Mouse (Mus musculus) lung, embryonic 16.5 days (tissue): ENCODE measurements at regions not wholly inside any gene's neighbourhood (a gene's known extent, or its start where the extent isn't known, plus 50 kb on each side); places are given as distances from the start of the nearest gene placed in this dataset.

Source experiments
- ATAC-seq: fragments of 200-750 bp; cut with Nextera tagmentation; 2 replicates; pipeline ENCODE4 v1.8.0; 2017; ENCODE audit warnings: low read depth, mild to moderate bottlenecking, moderate library complexity
- H3K27ac ChIP-seq: fragments of 300-500 bp; sonication (generic); 2 replicates; pipeline ENCODE4 v1.5.1; 2014; ENCODE audit warnings: mild to moderate bottlenecking, control low read depth, low read length
- H3K27me3 ChIP-seq: fragments of 300-500 bp; sonication (generic); 2 replicates; pipeline ENCODE4 v1.6.1; 2014; ENCODE audit warnings: low read depth, low read length, mixed read lengths; ENCODE audit not compliant: control insufficient read depth, insufficient read depth
- H3K36me3 ChIP-seq: fragments of 300-500 bp; sonication (generic); 2 replicates; pipeline ENCODE4 v1.6.1; 2014; ENCODE audit warnings: low read length; ENCODE audit not compliant: control insufficient read depth, insufficient read depth
- H3K4me1 ChIP-seq: fragments of 300-500 bp; sonication (generic); replicated peaks from 2 replicates; pipeline ENCODE4 v1.6.1; 2014; ENCODE audit warnings: low read length, mixed read lengths; ENCODE audit not compliant: control insufficient read depth, insufficient read depth
- H3K4me2 ChIP-seq: fragments of 300-500 bp; sonication (generic); 2 replicates; pipeline ENCODE4 v1.6.1; 2014; ENCODE audit warnings: low read depth, low read length, control low read depth
- H3K4me3 ChIP-seq: fragments of 300-500 bp; sonication (generic); 2 replicates; pipeline ENCODE4 v1.5.1; 2014; ENCODE audit warnings: mild to moderate bottlenecking, low read length, control low read depth
- H3K9ac ChIP-seq: fragments of 300-500 bp; sonication (generic); 2 replicates; pipeline ENCODE4 v1.6.1; 2014; ENCODE audit warnings: low read length, control low read depth
- H3K9me3 ChIP-seq: fragments of 300-500 bp; sonication (generic); 2 replicates; pipeline ENCODE4 v1.6.1; 2016; ENCODE audit warnings: low read length; ENCODE audit not compliant: control insufficient read depth
- WGBS: fragments of 180-500 bp; shearing (Covaris S2); extraction: QIAGEN DNeasy Blood & Tissue Kit; methylation state at CpG from one replicate; pipeline ENCODE4 v1.1.7; 2014; 5-methylcytosine and 5-hydroxymethylcytosine counted together

GRCm38 (mm10) chr9:94239479-94240241 lies 298.2 kb downstream of the 1190002N15Rik start:
- Histone ChIP-seq H3K4me3 (no peak overlapping the region), H3K4me2 (no peak overlapping the region), H3K9ac (no peak overlapping the region), H3K4me1 (no peaks in the 10 kb centered on the region), H3K27me3 (no peaks in the 10 kb centered on the region), H3K27ac (no peak overlapping the region), H3K9me3 (no peaks in the 10 kb centered on the region), H3K36me3 (no peaks in the 10 kb centered on the region)
- 71% methylated on average over 8 of the region's 8 CpGs for WGBS
- ATAC-seq, result no peak

- Histone ChIP-seq H3K27me3 (no peaks in the 10 kb centered on the region), H3K4me1 (no peaks in the 10 kb centered on the region), H3K4me2 (no peak overlapping the region), H3K27ac (no peak overlapping the region), H3K36me3 (no peaks in the 10 kb centered on the region), H3K9ac (no peak overlapping the region), H3K9me3 (no peaks in the 10 kb centered on the region), H3K4me3 (no peak overlapping the region)
- ATAC-seq, result no peak
These were observed 299.3 kb downstream of the 1190002N15Rik start for GRCm38 (mm10) chr9:94238565-94238964.

- H3K4me1 ChIP-seq, result no peaks in the 10 kb centered on the region
- H3K9me3 ChIP-seq, result no peaks in the 10 kb centered on the region
- H3K9ac ChIP-seq, result no peak overlapping the region
- no peak overlapping the region for H3K4me3 ChIP-seq
- no peak overlapping the region for H3K27ac ChIP-seq
- H3K36me3 ChIP-seq, result no peaks in the 10 kb centered on the region
- H3K27me3 ChIP-seq, result no peaks in the 10 kb centered on the region
- H3K4me2 ChIP-seq, result no peak overlapping the region
- no peak for ATAC-seq
- WGBS, result 78% methylated on average over 2 of the region's 2 CpGs
These were observed 308.3 kb downstream of the 1190002N15Rik start for GRCm38 (mm10) chr9:94229537-94229936.

- Histone ChIP-seq H3K27me3 (no peaks in the 10 kb centered on the region), H3K4me1 (peaks cover 3% of the 10 kb centered on the region; the same call in 1 of the 2 replicates), H3K9ac (no peak overlapping the region), H3K4me2 (no peak overlapping the region), H3K27ac (no peak overlapping the region), H3K9me3 (no peaks in the 10 kb centered on the region), H3K4me3 (no peak overlapping the region), H3K36me3 (no peaks in the 10 kb centered on the region)
- ATAC-seq, result no peak
- 55% methylated on average over 2 of the region's 2 CpGs for WGBS
These were observed 318.8 kb downstream of the 1190002N15Rik start for GRCm38 (mm10) chr9:94219116-94219515.

GRCm38 (mm10) chr9:94216414-94217279 lies 321.2 kb downstream of the 1190002N15Rik start:
- H3K9me3 ChIP-seq, result no peaks in the 10 kb centered on the region
- peak; percentile 86 for ATAC-seq
- no peaks in the 10 kb centered on the region for H3K27me3 ChIP-seq
- H3K4me3 ChIP-seq, result no peak overlapping the region
- H3K36me3 ChIP-seq, result no peaks in the 10 kb centered on the region
- H3K27ac ChIP-seq, result no peak overlapping the region
- peaks cover 3% of the 10 kb centered on the region; the same call in 1 of the 2 replicates for H3K4me1 ChIP-seq
- 33% methylated on average over 8 of the region's 8 CpGs for WGBS
- no peak overlapping the region for H3K4me2 ChIP-seq
- no peak overlapping the region for H3K9ac ChIP-seq

GRCm38 (mm10) chr9:94210467-94211249 lies 327.2 kb downstream of the 1190002N15Rik start:
- Histone ChIP-seq H3K36me3 (no peaks in the 10 kb centered on the region), H3K27me3 (no peaks in the 10 kb centered on the region), H3K27ac (no peak overlapping the region), H3K4me2 (no peak overlapping the region), H3K9ac (no peak overlapping the region), H3K9me3 (no peaks in the 10 kb centered on the region), H3K4me1 (no peaks in the 10 kb centered on the region), H3K4me3 (no peak overlapping the region)
- 36% methylated on average over 9 of the region's 9 CpGs for WGBS
- no peak for ATAC-seq

- no peaks in the 10 kb centered on the region for H3K9me3 ChIP-seq
- H3K4me2 ChIP-seq, result no peak overlapping the region
- H3K36me3 ChIP-seq, result no peaks in the 10 kb centered on the region
- no peak overlapping the region for H3K4me3 ChIP-seq
- H3K9ac ChIP-seq, result no peak overlapping the region
- 87% methylated on average over 3 of the region's 3 CpGs for WGBS
- H3K4me1 ChIP-seq, result no peaks in the 10 kb centered on the region
- no peaks in the 10 kb centered on the region for H3K27me3 ChIP-seq
- no peak for ATAC-seq
- H3K27ac ChIP-seq, result no peak overlapping the region
These were observed 328.9 kb downstream of the 1190002N15Rik start for GRCm38 (mm10) chr9:94208987-94209386.

GRCm38 (mm10) chr9:94200892-94201291 lies 337.0 kb downstream of the 1190002N15Rik start:
- H3K27me3 ChIP-seq, result no peaks in the 10 kb centered on the region
- ATAC-seq, result no peak
- H3K27ac ChIP-seq, result no peak overlapping the region
- no peaks in the 10 kb centered on the region for H3K9me3 ChIP-seq
- H3K9ac ChIP-seq, result no peak overlapping the region
- 96% methylated on average over 1 of the region's 1 CpGs for WGBS
- H3K4me3 ChIP-seq, result no peak overlapping the region
- H3K4me2 ChIP-seq, result no peak overlapping the region
- no peaks in the 10 kb centered on the region for H3K36me3 ChIP-seq
- no peaks in the 10 kb centered on the region for H3K4me1 ChIP-seq

- H3K4me3 ChIP-seq, result no peak overlapping the region
- H3K36me3 ChIP-seq, result no peaks in the 10 kb centered on the region
- H3K27ac ChIP-seq, result no peak overlapping the region
- no peaks in the 10 kb centered on the region for H3K4me1 ChIP-seq
- H3K9ac ChIP-seq, result no peak overlapping the region
- no peaks in the 10 kb centered on the region for H3K9me3 ChIP-seq
- 87% methylated on average over 2 of the region's 2 CpGs for WGBS
- no peak for ATAC-seq
- no peak overlapping the region for H3K4me2 ChIP-seq
- H3K27me3 ChIP-seq, result no peaks in the 10 kb centered on the region
These were observed 338.0 kb downstream of the 1190002N15Rik start for GRCm38 (mm10) chr9:94199864-94200263.
